Mouse (Mus musculus): Measurements from ENCODE around the gene Sprr2a2.
"Not testable (repeated sequence)": the region's sequence is repeated elsewhere in the genome, so short reads cannot be mapped to it uniquely, and the experiment has no call there.

DNA sequence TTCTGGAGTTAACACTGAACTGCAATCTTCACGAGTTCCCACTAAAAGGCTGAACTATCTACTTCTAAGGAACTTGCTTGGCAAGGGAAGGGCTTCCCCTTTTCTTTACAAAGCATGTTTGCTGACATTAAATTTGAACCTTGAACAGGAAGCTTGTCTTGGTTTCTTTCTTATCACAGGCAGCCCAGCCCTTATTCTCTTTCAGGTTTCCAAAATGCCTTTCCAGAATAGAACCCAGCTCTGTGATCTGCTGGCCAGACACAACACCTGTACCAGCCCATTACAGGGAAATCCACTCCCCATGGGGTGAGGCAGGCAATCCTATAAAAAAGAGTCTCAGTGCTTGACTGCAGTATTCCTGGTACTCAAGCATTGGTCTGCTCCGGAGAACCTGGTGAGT lies at the start of gene Sprr2a2, which contains the start of gene Sprr2a1:
- TF ChIP-seq CTCF (IDR thresholded peaks at IDR 0.05; ENCODE audit: low read depth); EP300 (optimal IDR thresholded peaks at IDR 0.05): not testable (repeated sequence)
